Mouse (Mus musculus) heart, embryonic 13.5 days (tissue): ENCODE results near the gene Hexim2. TPM values are rescaled to one million over a fixed set of nuclear protein-coding genes. Genes with fewer than 3 reads are reported as not detected.
A peak's percentile ranks its signal among the peaks of the same experiment; 100 is the strongest.

Experiments used
- ATAC-seq: fragments of 200-750 bp; cut with Nextera tagmentation; 2 replicates; pipeline ENCODE4 v1.8.0; 2017; ENCODE audit warnings: moderate TSS enrichment; ENCODE audit not compliant: insufficient number of reproducible peaks, low FRiP score, low TSS enrichment; ENCODE audit errors: extremely low read depth
- H3K27ac ChIP-seq: fragments of 300-500 bp; sonication (generic); replicated peaks from 2 replicates; pipeline ENCODE4 v1.5.1; 2015; ENCODE audit warnings: moderate library complexity, mild to moderate bottlenecking, inconsistent platforms
- H3K27me3 ChIP-seq: fragments of 300-500 bp; sonication (generic); replicated peaks from 2 replicates; pipeline ENCODE4 v1.6.1; 2015; ENCODE audit warnings: mild to moderate bottlenecking, inconsistent platforms
- H3K36me3 ChIP-seq: fragments of 300-500 bp; sonication (generic); 2 replicates; pipeline ENCODE4 v1.6.1; 2015; ENCODE audit warnings: mild to moderate bottlenecking, inconsistent platforms
- H3K4me1 ChIP-seq: fragments of 300-500 bp; sonication (generic); 2 replicates; pipeline ENCODE4 v1.6.1; 2015; ENCODE audit warnings: inconsistent platforms
- H3K4me2 ChIP-seq: fragments of 300-500 bp; sonication (generic); 2 replicates; pipeline ENCODE4 v1.6.1; 2015; ENCODE audit warnings: inconsistent platforms, mild to moderate bottlenecking, moderate library complexity
- H3K4me3 ChIP-seq: fragments of 300-500 bp; sonication (generic); 2 replicates; pipeline ENCODE4 v1.5.1; 2015; ENCODE audit warnings: moderate library complexity, mild to moderate bottlenecking, inconsistent platforms
- H3K9ac ChIP-seq: fragments of 300-500 bp; sonication (generic); 2 replicates; pipeline ENCODE4 v1.6.1; 2015; ENCODE audit warnings: inconsistent platforms, mild to moderate bottlenecking, moderate library complexity
- H3K9me3 ChIP-seq: fragments of 300-500 bp; sonication (generic); 2 replicates; pipeline ENCODE4 v1.6.1; 2016; ENCODE audit warnings: inconsistent platforms
- WGBS: fragments of 180-500 bp; shearing (Covaris S2); methylation state at CpG from one replicate; pipeline ENCODE4 v1.1.7; 2015; ENCODE audit warnings: mixed read lengths; 5-methylcytosine and 5-hydroxymethylcytosine counted together
- polyA plus RNA-seq: library from polyadenylated mRNA; unstranded; fragments of >200 nt; fragmentation: Nextera tagmentation; extraction: Ambion mirVana; gene quantifications from 2 replicates; pipeline ENCODE4 v1.2.1, GENCODE M21; 2015

Gene Hexim2
- polyA plus RNA-seq, 1 experiment from 2014 or later: 5.7 TPM

GRCm38 (mm10) chr11:103112552-103112912, 19.7 kb upstream of the Hexim2 start:
- Histone ChIP-seq H3K4me2 (peak overlapping the region; percentile 74), H3K4me1 (peaks cover 29% of the 10 kb centered on the region), H3K9ac (peak overlapping the region; percentile 77), H3K4me3 (peak overlapping the region; percentile 55), H3K27ac (peak overlapping the region; percentile 63), H3K36me3 (peaks cover 3% of the 10 kb centered on the region; the same call in 1 of the 2 replicates), H3K27me3 (peaks cover 3% of the 10 kb centered on the region; the same call in 1 of the 2 replicates), H3K9me3 (no peaks in the 10 kb centered on the region)
- no peak for ATAC-seq
- 22% methylated on average over 9 of the region's 9 CpGs for WGBS

DNA sequence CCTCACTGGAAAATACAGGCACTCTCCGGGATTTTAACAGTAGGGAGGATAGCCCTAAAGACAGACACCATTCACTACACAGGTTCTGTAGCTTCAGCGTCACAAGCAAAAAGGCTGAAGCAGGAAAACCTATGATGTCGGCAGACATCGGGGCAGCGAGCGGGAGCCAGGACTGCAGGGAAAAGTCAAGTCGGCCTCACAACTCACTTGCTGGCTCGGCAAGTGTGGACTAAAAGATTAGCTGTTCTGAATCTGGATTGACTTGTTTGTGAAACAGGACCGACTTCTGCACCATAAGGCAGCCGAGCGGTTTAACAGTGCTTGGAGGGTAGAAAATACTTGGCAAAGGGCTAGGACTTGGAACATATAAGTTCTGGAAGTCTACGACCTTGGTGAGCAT, 19.2 kb upstream of the Hexim2 start:
- Histone ChIP-seq H3K27ac (peak overlapping the region; percentile 63), H3K27me3 (peaks cover 3% of the 10 kb centered on the region; the same call in 1 of the 2 replicates), H3K9me3 (no peaks in the 10 kb centered on the region), H3K4me1 (peaks cover 30% of the 10 kb centered on the region), H3K4me2 (peak overlapping the region; percentile 74), H3K36me3 (0 out of 2 replicates have a peak, but pooled peaks cover under 1% of the 10 kb centered on the region), H3K4me3 (no peak overlapping the region), H3K9ac (peak overlapping the region; percentile 77)
- 42% methylated on average over 12 of the region's 12 CpGs for whole genome bisulfite sequencing
- no peak for ATAC-seq

- Histone ChIP-seq H3K27me3 (peaks cover 3% of the 10 kb centered on the region; the same call in 1 of the 2 replicates), H3K4me1 (peaks cover 38% of the 10 kb centered on the region)
- WGBS: 79% methylated on average over 4 of the region's 4 CpGs
Measured at GRCm38 (mm10) chr11:103113771-103114170, 18.5 kb upstream of the Hexim2 start.

GRCm38 (mm10) chr11:103114270-103114943, 17.8 kb upstream of the Hexim2 start:
- H3K36me3 ChIP-seq: no peaks in the 10 kb centered on the region
- H3K4me2 ChIP-seq: peak overlapping the region; percentile 82
- no peaks in the 10 kb centered on the region for H3K9me3 ChIP-seq
- H3K4me3 ChIP-seq: peak overlapping the region; percentile 73
- H3K9ac ChIP-seq: peak overlapping the region; percentile 91
- 84% methylated on average over 11 of the region's 11 CpGs for WGBS
- peaks cover 42% of the 10 kb centered on the region for H3K4me1 ChIP-seq
- peak overlapping the region; percentile 92 for H3K27ac ChIP-seq
- ATAC-seq: no peak
- peaks cover 3% of the 10 kb centered on the region; the same call in 1 of the 2 replicates for H3K27me3 ChIP-seq

More at GRCm38 (mm10) chr11:103113771-103114170, 18.5 kb upstream of the Hexim2 start:
- Histone ChIP-seq H3K4me2 (no peak overlapping the region), H3K4me3 (no peak overlapping the region), H3K36me3 (no peaks in the 10 kb centered on the region), H3K9me3 (no peaks in the 10 kb centered on the region), H3K27ac (no peak overlapping the region), H3K9ac (no peak overlapping the region)
- ATAC-seq: no peak

DNA sequence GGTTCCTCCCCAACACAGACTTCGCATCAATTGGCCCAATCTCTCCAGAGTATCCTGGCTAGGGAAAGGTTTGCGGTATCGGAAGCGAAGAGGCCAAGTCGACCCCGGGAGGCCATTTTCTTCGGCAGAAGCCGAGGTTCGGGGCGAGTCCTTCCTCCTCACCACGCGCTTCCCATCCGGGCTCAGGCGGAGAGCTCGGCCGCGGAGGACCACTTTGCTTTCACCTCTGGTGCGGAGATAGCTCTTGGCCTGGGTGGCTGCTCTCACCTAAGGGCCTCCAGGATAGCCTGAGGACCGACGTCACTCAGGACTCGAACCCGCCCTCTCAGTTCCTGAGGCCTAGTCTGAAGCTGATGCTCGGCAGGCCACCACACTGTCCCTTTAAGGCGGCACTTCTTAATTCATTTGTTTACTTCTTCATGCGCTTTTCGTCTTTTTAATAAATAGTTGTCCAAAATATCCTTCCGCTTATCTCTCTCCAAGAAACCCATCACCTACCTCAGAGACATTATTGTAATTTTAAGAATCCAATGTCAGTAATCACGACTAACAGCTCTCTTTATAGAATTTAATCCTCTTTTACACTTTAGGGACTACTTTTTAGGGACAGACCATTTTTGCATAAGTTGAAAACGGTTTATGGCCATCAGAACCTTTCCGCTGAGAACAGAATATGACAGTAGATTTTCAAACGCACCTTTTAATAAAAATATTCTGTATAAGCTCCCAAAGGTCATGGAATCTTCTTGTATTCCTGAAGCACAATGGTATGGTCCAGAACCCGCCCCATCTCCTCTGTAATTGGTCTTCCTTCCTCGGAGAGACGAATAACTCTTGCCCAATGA, 16.8 kb upstream of the Hexim2 start:
- Histone ChIP-seq H3K4me3 (peak overlapping the region; percentile 73), H3K27me3 (peaks cover 3% of the 10 kb centered on the region; the same call in 1 of the 2 replicates), H3K9me3 (no peaks in the 10 kb centered on the region), H3K27ac (peak overlapping the region; percentile 92), H3K9ac (peak overlapping the region; percentile 91), H3K4me1 (peaks cover 44% of the 10 kb centered on the region), H3K36me3 (no peaks in the 10 kb centered on the region), H3K4me2 (peak overlapping the region; percentile 82)
- peak; percentile 65 for ATAC-seq
- 1% methylated on average over 34 of the region's 34 CpGs for WGBS

DNA sequence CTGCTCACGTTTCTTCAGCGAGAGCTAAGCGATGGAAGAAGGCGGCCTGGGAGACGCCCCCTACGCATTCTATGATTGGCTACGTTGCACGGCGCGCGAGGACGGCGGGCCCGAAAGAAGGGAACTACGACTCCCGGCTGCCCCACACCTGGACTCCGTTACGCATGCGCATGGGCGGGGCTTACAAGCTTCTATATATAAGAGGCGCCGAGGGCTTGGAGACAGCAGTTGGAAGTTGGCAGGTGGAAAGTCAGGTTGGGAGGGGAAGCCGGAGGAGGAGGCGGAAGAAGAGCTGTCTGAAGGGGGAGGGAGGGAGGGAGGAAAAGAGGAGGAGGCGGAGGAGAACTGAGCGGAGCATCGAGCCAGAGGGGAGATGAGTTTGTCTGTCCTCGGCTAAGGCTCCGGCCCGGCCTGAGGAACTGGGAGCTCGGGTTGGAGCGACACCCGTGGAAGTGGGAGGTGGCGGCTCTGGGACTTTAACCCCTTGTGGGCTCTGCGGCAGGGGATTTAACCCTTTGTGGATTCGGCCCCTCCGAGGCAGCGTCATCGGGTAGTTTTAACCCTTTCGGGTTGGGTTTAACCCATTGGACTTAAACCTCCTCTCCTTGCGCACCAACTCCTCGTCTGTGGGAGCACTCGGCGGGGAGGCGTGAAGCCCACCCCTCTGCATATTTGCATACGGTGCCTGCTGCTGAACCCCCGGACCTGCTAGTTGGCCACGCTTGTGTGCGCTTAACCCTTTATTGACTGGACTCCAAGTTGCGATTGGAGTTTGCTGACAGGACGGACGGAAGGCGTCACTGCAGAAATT, 16.0 kb upstream of the Hexim2 start, which contains the start of gene Hexim1:
TSS of gene Hexim1 (plus strand) at position 224 of the 811 bp plus-strand sequence.
- Histone ChIP-seq H3K9me3 (no peaks in the 10 kb centered on the region), H3K36me3 (no peaks in the 10 kb centered on the region), H3K4me3 (peak within 1 kb of the TSS; percentile 73), H3K9ac (peak within 1 kb of the TSS; percentile 92), H3K27me3 (no peaks in the 10 kb centered on the region), H3K4me2 (peak within 1 kb of the TSS; percentile 93), H3K27ac (peak within 1 kb of the TSS; percentile 92), H3K4me1 (peaks cover 43% of the 10 kb centered on the region)
- peak; percentile 91 for ATAC-seq
- under 1% methylated on average over 53 of the region's 53 CpGs for WGBS

- Histone ChIP-seq H3K36me3 (no peaks in the 10 kb centered on the region), H3K27me3 (no peaks in the 10 kb centered on the region), H3K9me3 (no peaks in the 10 kb centered on the region), H3K4me3 (peak overlapping the region; percentile 73), H3K4me1 (peaks cover 35% of the 10 kb centered on the region), H3K9ac (peak overlapping the region; percentile 92), H3K27ac (peak overlapping the region; percentile 88), H3K4me2 (peak overlapping the region; percentile 93)
- under 1% methylated on average over 35 of the region's 35 CpGs for WGBS
- ATAC-seq: no peak
Measured at GRCm38 (mm10) chr11:103116959-103117590, 15.2 kb upstream of the Hexim2 start.

- WGBS: under 1% methylated on average over 38 of the region's 38 CpGs
- Histone ChIP-seq H3K4me1 (peaks cover 29% of the 10 kb centered on the region), H3K27me3 (no peaks in the 10 kb centered on the region), H3K4me2 (peak overlapping the region; percentile 93), H3K4me3 (peak overlapping the region; percentile 73), H3K36me3 (no peaks in the 10 kb centered on the region), H3K9me3 (no peaks in the 10 kb centered on the region), H3K9ac (peak overlapping the region; percentile 92), H3K27ac (peak overlapping the region; percentile 88)
- no peak for ATAC-seq
Measured at GRCm38 (mm10) chr11:103117591-103118009, 14.6 kb upstream of the Hexim2 start.

- 91% methylated on average over 2 of the region's 2 CpGs for WGBS
- Histone ChIP-seq H3K4me2 (peak overlapping the region; percentile 93), H3K4me3 (peak overlapping the region; percentile 73), H3K36me3 (no peaks in the 10 kb centered on the region), H3K4me1 (peaks cover 23% of the 10 kb centered on the region), H3K9ac (peak overlapping the region; percentile 92; the same call in 1 of the 2 replicates), H3K9me3 (no peaks in the 10 kb centered on the region), H3K27ac (no peak overlapping the region), H3K27me3 (no peaks in the 10 kb centered on the region)
- ATAC-seq: no peak
Measured at GRCm38 (mm10) chr11:103118866-103119265, 13.4 kb upstream of the Hexim2 start.

- no peak for ATAC-seq
- Histone ChIP-seq H3K9ac (no peak overlapping the region), H3K4me1 (peaks cover 20% of the 10 kb centered on the region), H3K4me3 (0 out of 2 replicates have a peak overlapping the region, but pooled peaks have one; percentile 6), H3K9me3 (no peaks in the 10 kb centered on the region), H3K36me3 (no peaks in the 10 kb centered on the region), H3K4me2 (peak overlapping the region; percentile 93; the same call in 1 of the 2 replicates), H3K27me3 (no peaks in the 10 kb centered on the region), H3K27ac (no peak overlapping the region)
- 45% methylated on average over 5 of the region's 5 CpGs for WGBS
Measured at GRCm38 (mm10) chr11:103119609-103120008, 12.6 kb upstream of the Hexim2 start.
